Mouse (Mus musculus) MEL (cell line): ENCODE data around the gene Cyp2c70.

Experiments
- CHD2 ChIP-seq: IDR thresholded peaks from 2 replicates; pipeline ENCODE4 v1.6.1; 2011; ENCODE audit warnings: low read length, improper control_type of control experiment
- CTCF ChIP-seq, 3 experiments: IDR thresholded peaks in 2 of 3; conservative IDR thresholded peaks in 1 of 3; 2 replicates each; pipeline ENCODE4 v1.5.1; 2011 to 2012; ENCODE audit warnings: low read length in 3 of 3, low read depth in 2 of 3, mild to moderate bottlenecking in 2 of 3, improper control_type of control experiment in 1 of 3, inconsistent platforms in 1 of 3, mixed read lengths in 1 of 3, moderate library complexity in 1 of 3; ENCODE audit not compliant: control insufficient read depth in 1 of 3, insufficient read depth in 1 of 3, poor library complexity in 1 of 3, severe bottlenecking in 1 of 3
- EP300 ChIP-seq, 2 experiments: IDR thresholded peaks; 2 replicates each; pipeline ENCODE4 v1.6.1; 2011; ENCODE audit warnings: improper control_type of control experiment in 2 of 2, low read length in 2 of 2, low read depth in 1 of 2, mild to moderate bottlenecking in 1 of 2

DNA sequence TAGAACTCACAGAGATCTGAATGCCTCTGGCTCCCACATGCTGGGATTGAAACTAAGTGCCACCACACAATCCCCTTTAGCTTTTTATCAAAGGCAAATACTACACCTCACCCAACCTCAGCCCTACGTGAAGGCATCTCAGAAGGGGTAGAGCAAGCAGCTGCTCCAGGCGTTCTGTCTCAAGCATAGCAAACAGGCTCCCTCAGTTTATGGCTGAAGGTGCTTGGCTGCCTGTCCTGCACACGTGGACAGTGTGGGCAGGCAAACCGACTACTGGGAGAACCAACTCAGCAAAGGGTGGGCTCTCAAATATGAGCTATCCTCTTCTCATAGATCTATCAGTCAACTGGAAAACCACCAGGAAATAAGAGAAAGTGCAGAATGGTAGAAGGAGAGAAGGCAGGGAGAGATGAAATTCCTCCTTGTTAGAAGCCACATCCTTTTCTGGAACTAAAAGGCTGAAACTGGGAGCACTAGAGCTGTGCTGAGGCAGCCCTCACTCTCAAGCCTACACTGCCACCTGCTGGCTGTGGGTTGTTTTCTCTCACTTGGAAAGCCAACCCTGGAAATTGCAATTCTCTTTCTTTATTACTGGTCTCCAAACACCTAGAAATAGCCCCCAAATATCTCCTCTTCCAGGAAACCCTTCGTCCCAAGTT lies 38.1 kb upstream of the Cyp2c70 start:
- TF ChIP-seq CTCF (IDR thresholded peaks at IDR 0.05 in 2 of 3, conservative IDR thresholded peaks at IDR 0.05 in 1 of 3; ENCODE audit: control insufficient read depth in 1 of 3, insufficient read depth in 1 of 3, low read depth in 2 of 3, low read length in 3 of 3, poor library complexity in 1 of 3, severe bottlenecking in 1 of 3) = peak; percentile 76 to 89 (median 83)
- no peak for TF ChIP-seq CHD2
- TF ChIP-seq EP300 (IDR thresholded peaks at IDR 0.05; ENCODE audit: low read depth in 1 of 2, low read length in 2 of 2) = no peak
